Comparison of ENCODE assay signal across 8 mouse cellular contexts in the genomic region with DNA sequence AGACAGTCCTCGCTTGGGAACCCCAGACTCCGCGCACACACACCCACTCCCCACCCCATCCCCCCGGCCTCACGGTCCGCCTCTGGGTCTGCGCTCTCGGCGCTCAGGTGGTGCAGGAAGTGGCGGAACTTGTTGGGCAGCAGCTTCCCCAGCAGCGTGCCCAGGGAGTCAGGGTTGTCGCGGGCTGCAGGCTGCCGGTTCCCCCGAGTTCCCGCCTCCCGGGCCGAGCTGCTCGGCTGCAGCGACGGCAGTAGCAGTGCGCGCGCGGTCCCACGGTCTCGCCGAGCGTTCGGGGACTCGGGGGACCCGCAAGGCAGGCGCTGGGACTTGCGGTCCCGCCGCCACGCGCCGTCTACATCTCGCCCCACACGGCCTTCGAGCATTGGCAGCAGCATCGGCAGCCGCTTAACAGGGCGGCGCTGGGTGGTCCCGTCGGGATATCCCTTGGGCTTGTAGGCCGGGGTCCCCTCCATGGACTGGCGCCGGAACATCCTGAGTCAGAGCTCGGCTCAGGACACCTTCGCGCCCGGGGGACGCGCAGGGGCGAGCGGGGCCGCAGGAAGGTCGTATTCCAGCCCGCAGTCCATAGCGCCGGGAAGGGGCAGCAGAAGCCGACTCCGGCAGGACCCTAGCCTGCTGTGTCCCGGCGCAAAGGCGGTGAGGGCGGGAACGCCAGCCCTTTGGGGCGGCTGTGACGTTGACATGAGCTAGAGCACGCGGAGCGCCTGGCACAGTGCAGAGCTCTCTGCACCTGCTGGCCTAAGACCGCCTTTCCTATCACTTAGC. TPM values are rescaled to one million over a fixed set of nuclear protein-coding genes. Genes with fewer than 3 reads are reported as not detected.
DNase-seq lines count a peak whose midpoint lies in the region; ATAC-seq and TF ChIP-seq lines count a peak whose summit lies in the region.

No protein-coding gene starts in this region.

- H3K27me3 ChIP-seq in limb, embryonic 11.5 days (ENCODE audit: control insufficient read depth, insufficient read depth, low read length): peaks cover 7% of the 10 kb centered on the region; the same call in 1 of the 2 replicates
- peaks cover 5% of the 10 kb centered on the region; the same call in 1 of the 2 replicates for H3K27me3 ChIP-seq in midbrain, postnatal 0 days (ENCODE audit: insufficient read depth, low read length)

- peak overlapping the region; percentile 67 for H3K9ac ChIP-seq in limb, embryonic 11.5 days (ENCODE audit: low read length)
- peak overlapping the region; percentile 13 for H3K9ac ChIP-seq in midbrain, postnatal 0 days (replicated peaks; ENCODE audit: low read length, poor library complexity, severe bottlenecking)

- intact Hi-C loops in heart, postnatal 10 days (cut with DNase I): no loop called here

- peaks cover 15% of the 10 kb centered on the region for H3K4me1 ChIP-seq in limb, embryonic 11.5 days (ENCODE audit: control insufficient read depth, insufficient read depth, low read length)
- peaks cover 16% of the 10 kb centered on the region for H3K4me1 ChIP-seq in midbrain, postnatal 0 days (ENCODE audit: insufficient read depth, low read length)

- no peaks in the 10 kb centered on the region for H3K36me3 ChIP-seq in limb, embryonic 11.5 days (ENCODE audit: control insufficient read depth, insufficient read depth, low read length)
- H3K36me3 ChIP-seq in midbrain, postnatal 0 days (ENCODE audit: insufficient read depth, low read length): no peaks in the 10 kb centered on the region

- WGBS in limb, embryonic 11.5 days: under 1% methylated on average over 77 of the region's 77 CpGs
- 1% methylated on average over 77 of the region's 77 CpGs for WGBS in midbrain, postnatal 0 days

- H3K9me3 ChIP-seq in limb, embryonic 11.5 days (ENCODE audit: control insufficient read depth, low read length): no peaks in the 10 kb centered on the region
- H3K9me3 ChIP-seq in midbrain, postnatal 0 days (ENCODE audit: low read length): no peaks in the 10 kb centered on the region

- no peak for TF ChIP-seq CTCF in midbrain, postnatal 0 days (IDR thresholded peaks at IDR 0.05)

- no peak overlapping the region for H3K27ac ChIP-seq in limb, embryonic 11.5 days (replicated peaks; ENCODE audit: low read depth, low read length)
- H3K27ac ChIP-seq in midbrain, postnatal 0 days (ENCODE audit: low read depth, low read length): no peak overlapping the region

- peak overlapping the region; percentile 98 for H3K4me2 ChIP-seq in limb, embryonic 11.5 days (ENCODE audit: low read depth, severe bottlenecking)
- peak overlapping the region; percentile 57 for H3K4me2 ChIP-seq in midbrain, postnatal 0 days (ENCODE audit: low read depth, low read length, poor library complexity, severe bottlenecking)

- H3K4me3 ChIP-seq in limb, embryonic 11.5 days (ENCODE audit: low read depth, low read length): peak overlapping the region; percentile 41
- H3K4me3 ChIP-seq in midbrain, postnatal 0 days (ENCODE audit: low read depth, low read length): peak overlapping the region; percentile 36

- peak; percentile 70 for DNase-seq in adrenal gland, adult 2 months
- no peak for DNase-seq in adrenal gland, postnatal 4 days (ENCODE audit: low spot score in 2 of 2)
- peak; percentile 45 for DNase-seq in urinary bladder, postnatal 14 days (ENCODE audit: low spot score)
- DNase-seq in urinary bladder, adult 18-20 months (ENCODE audit: low spot score in 2 of 2): no peak
- peak; percentile 53 to 57 for DNase-seq in heart, postnatal 10 days
- peak; percentile 72 for DNase-seq in limb, embryonic 11.5 days (ENCODE audit: low spot score)
- DNase-seq in midbrain, postnatal 0 days (ENCODE audit: low spot score): no peak
- DNase-seq in MN1 (ENCODE audit: low spot score): no peak

- ATAC-seq in limb, embryonic 11.5 days (ENCODE audit: insufficient number of reproducible peaks, low FRiP score, low TSS enrichment, low read depth): peak; percentile 11; the same call in 1 of the 2 replicates
- ATAC-seq in midbrain, postnatal 0 days (ENCODE audit: low FRiP score): no peak

RNA-seq across cellular contexts. Expression of a gene that starts 2.2 kb away (rescaled TPM):
- 1 to 10 TPM; 1.8 to 5.0 TPM for total RNA-seq in adrenal gland, adult 2 months (2021)
- polyA plus RNA-seq in adrenal gland, adult 2 months (2012; rRNA removed): 2.8 and 3.6 TPM in 2 replicates
- total RNA-seq in adrenal gland, postnatal 4 days (2021): 1 to 10 TPM; 1.2 to 1.9 TPM
- total RNA-seq in heart, postnatal 10 days (2021): 1 to 10 TPM in 1 of 2 experiments, under 1 TPM in 1; 0.93 to 1.7 TPM
- 2.6 and 3.9 TPM in 2 replicates for polyA plus RNA-seq in limb, embryonic 11.5 days (2014; fragmentation: Nextera tagmentation; extraction: Ambion mirVana)
- 2.4 TPM in 1 of 2 replicates, not detected in the other for total RNA-seq in midbrain, postnatal 0 days (2014; rRNA removed)
- 1.2 and 1.5 TPM in 2 replicates for polyA plus RNA-seq in midbrain, postnatal 0 days (2015; fragmentation: Nextera tagmentation; extraction: Ambion mirVana)

RNA-seq across cellular contexts. Expression of a gene that starts 6.4 kb away (rescaled TPM):
- 10 to 100 TPM; 33.5 to 45.4 TPM for total RNA-seq in adrenal gland, adult 2 months (2021)
- 69.9 and 77.1 TPM in 2 replicates for polyA plus RNA-seq in adrenal gland, adult 2 months (2012; rRNA removed)
- 10 to 100 TPM; 43.1 to 44.4 TPM for total RNA-seq in adrenal gland, postnatal 4 days (2021)
- total RNA-seq in heart, postnatal 10 days (2021): 10 to 100 TPM; 41.3 to 41.9 TPM
- polyA plus RNA-seq in limb, embryonic 11.5 days (2014; fragmentation: Nextera tagmentation; extraction: Ambion mirVana): 102 and 109 TPM in 2 replicates
- total RNA-seq in midbrain, postnatal 0 days (2014; rRNA removed): 62.2 and 74.1 TPM in 2 replicates
- 90.3 and 104 TPM in 2 replicates for polyA plus RNA-seq in midbrain, postnatal 0 days (2015; fragmentation: Nextera tagmentation; extraction: Ambion mirVana)

RNA-seq across cellular contexts. Expression of a gene that starts 28.9 kb away (rescaled TPM):
- total RNA-seq in adrenal gland, adult 2 months (2021): 10 to 100 TPM; 24.7 to 30.3 TPM
- polyA plus RNA-seq in adrenal gland, adult 2 months (2012; rRNA removed): 58.2 and 62.5 TPM in 2 replicates
- 10 to 100 TPM; 28.9 to 32.0 TPM for total RNA-seq in adrenal gland, postnatal 4 days (2021)
- 10 to 100 TPM; 12.0 to 13.5 TPM for total RNA-seq in heart, postnatal 10 days (2021)
- 38.7 and 40.4 TPM in 2 replicates for polyA plus RNA-seq in limb, embryonic 11.5 days (2014; fragmentation: Nextera tagmentation; extraction: Ambion mirVana)
- 36.5 and 40.7 TPM in 2 replicates for total RNA-seq in midbrain, postnatal 0 days (2014; rRNA removed)
- polyA plus RNA-seq in midbrain, postnatal 0 days (2015; fragmentation: Nextera tagmentation; extraction: Ambion mirVana): 36.1 and 39.6 TPM in 2 replicates

RNA-seq across cellular contexts. Expression of a gene that starts 33.5 kb away (rescaled TPM):
- total RNA-seq in adrenal gland, adult 2 months (2021): 1 to 10 TPM; 2.1 to 2.2 TPM
- 4.3 and 5.0 TPM in 2 replicates for polyA plus RNA-seq in adrenal gland, adult 2 months (2012; rRNA removed)
- 1 to 10 TPM; 2.8 to 3.3 TPM for total RNA-seq in adrenal gland, postnatal 4 days (2021)
- total RNA-seq in heart, postnatal 10 days (2021): 1 to 10 TPM; 3.1 to 4.9 TPM
- polyA plus RNA-seq in limb, embryonic 11.5 days (2014; fragmentation: Nextera tagmentation; extraction: Ambion mirVana): 138 and 155 TPM in 2 replicates
- 4.4 and 12.5 TPM in 2 replicates for total RNA-seq in midbrain, postnatal 0 days (2014; rRNA removed)
- polyA plus RNA-seq in midbrain, postnatal 0 days (2015; fragmentation: Nextera tagmentation; extraction: Ambion mirVana): 3.0 and 5.1 TPM in 2 replicates

Comparison
In these comparisons a context has a peak if more than half of its experiments do, and no peak if none do; other contexts are left out.
1. DNase-seq: peak in adrenal gland, adult 2 months (single experiment), urinary bladder, postnatal 14 days (single experiment), heart, postnatal 10 days (2 of 2) and limb, embryonic 11.5 days (single experiment); none in adrenal gland, postnatal 4 days (0 of 2), urinary bladder, adult 18-20 months (0 of 2), midbrain, postnatal 0 days (single experiment) and MN1 (single experiment).